Mouse (Mus musculus) megakaryocyte, adult 5-6 weeks (primary cell): ENCODE measurements around the gene Gm28308. TPM values are rescaled to one million over a fixed set of nuclear protein-coding genes. Genes with fewer than 3 reads are reported as not detected.

Experiments
- ATAC-seq: 2 replicates; pipeline ENCODE4 v1.8.0; 2016; ENCODE audit warnings: mild to moderate bottlenecking, inconsistent platforms; ENCODE audit not compliant: poor library complexity, severe bottlenecking
- total RNA-seq, 2 experiments: library from RNA; stranded (forward) in 1 of 2; stranded (reverse) in 1 of 2; fragments of 153-499, 151-499 nt in 1 of 2; fragments of 221-1000, 200-1000 nt in 1 of 2; gene quantifications; 2 replicates each; pipeline versions ENCODE4 v1.2.3 to v1.2.4; 2015 to 2017

The Gm28308 gene
- total RNA-seq, 2 experiments from 2014 or later, result not detected

- no peak for ATAC-seq
Observed at GRCm38 (mm10) chr6:52172501-52172900, 40.6 kb downstream of the Gm28308 start.

GRCm38 (mm10) chr6:52171938-52172337 is 41.2 kb downstream of the Gm28308 start:
- no peak for ATAC-seq

- ATAC-seq, result no peak
Observed at GRCm38 (mm10) chr6:52171331-52171730, 41.8 kb downstream of the Gm28308 start.

GRCm38 (mm10) chr6:52170898-52171223 is 42.3 kb downstream of the Gm28308 start:
- no peak for ATAC-seq

GRCm38 (mm10) chr6:52170166-52170897 is 42.8 kb downstream of the Gm28308 start:
- no peak for ATAC-seq

GRCm38 (mm10) chr6:52169499-52170165 is 43.5 kb downstream of the Gm28308 start:
- ATAC-seq, result no peak

- ATAC-seq, result no peak
Observed at GRCm38 (mm10) chr6:52168191-52169055, 44.7 kb downstream of the Gm28308 start.

GRCm38 (mm10) chr6:52167736-52168161 is 45.4 kb downstream of the Gm28308 start:
- no peak for ATAC-seq

- ATAC-seq, result no peak
Observed at GRCm38 (mm10) chr6:52167176-52167575, 46.0 kb downstream of the Gm28308 start.

- ATAC-seq, result no peak
Observed at GRCm38 (mm10) chr6:52166431-52167077, 46.6 kb downstream of the Gm28308 start.

GRCm38 (mm10) chr6:52165441-52166370 is 47.4 kb downstream of the Gm28308 start:
- ATAC-seq, result no peak

- ATAC-seq, result no peak
Observed at GRCm38 (mm10) chr6:52164626-52165440, 48.3 kb downstream of the Gm28308 start, which contains the start of gene Hoxa2. Gene Hoxa2, minus strand, starts transcription at chr6:52164831.

- ATAC-seq, result no peak
Observed at GRCm38 (mm10) chr6:52164051-52164625, 49.0 kb downstream of the Gm28308 start.

GRCm38 (mm10) chr6:52163366-52164031 is 49.6 kb downstream of the Gm28308 start:
- no peak for ATAC-seq

GRCm38 (mm10) chr6:52162611-52163365 is 50.4 kb downstream of the Gm28308 start:
- ATAC-seq, result no peak

GRCm38 (mm10) chr6:52162093-52162380 is 51.1 kb downstream of the Gm28308 start:
- ATAC-seq, result no peak

- no peak for ATAC-seq
Observed at GRCm38 (mm10) chr6:52161336-52162092, 51.6 kb downstream of the Gm28308 start.
